Mouse (Mus musculus): ENCODE data around the gene Lypd9. TPM values are rescaled to one million over a fixed set of nuclear protein-coding genes. Genes with fewer than 3 reads are reported as not detected.
"Not testable (repeated sequence)": the region's sequence is repeated elsewhere in the genome, so short reads cannot be mapped to it uniquely, and the experiment has no call there.

The Lypd9 gene
- not detected in 2 replicates for polyA plus RNA-seq (2015; fragmentation: Nextera tagmentation; extraction: Ambion mirVana)

DNA sequence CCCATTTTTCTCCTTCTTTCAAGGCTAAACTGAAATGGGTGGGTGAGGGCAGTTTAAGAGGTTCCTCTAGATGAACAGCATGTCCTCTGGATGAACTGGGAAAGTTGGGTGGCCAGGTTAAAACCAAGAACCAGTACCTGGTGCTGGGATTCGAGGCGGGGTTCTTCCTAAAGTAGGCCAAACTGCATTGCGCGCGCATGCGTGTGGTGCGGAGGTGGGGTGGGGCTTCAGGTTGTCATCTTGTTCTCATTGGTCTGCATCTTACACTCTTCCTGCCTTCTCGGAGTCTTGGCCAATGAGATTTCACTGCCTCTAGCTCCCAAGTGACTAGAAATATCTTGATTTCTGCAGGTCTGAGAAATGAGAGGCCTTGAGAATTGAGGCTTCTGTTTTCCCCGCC lies at the start of gene Lypd9:
Lypd9 (minus strand) TSS at position 165 of the 400 bp plus-strand sequence.
- H3K27me3 ChIP-seq (ENCODE audit: control insufficient read depth, insufficient read depth, low read length), result no peaks in the 10 kb centered on the region
- no peaks in the 10 kb centered on the region for H3K36me3 ChIP-seq (ENCODE audit: control insufficient read depth, insufficient read depth)
- H3K9ac ChIP-seq (ENCODE audit: low read length), result no peak within 1 kb of the TSS
- H3K4me1 ChIP-seq (ENCODE audit: control insufficient read depth, insufficient read depth, low read length), result no peaks in the 10 kb centered on the region
- peaks cover 4% of the 10 kb centered on the region; the same call in 1 of the 2 replicates for H3K9me3 ChIP-seq (replicated peaks; ENCODE audit: control insufficient read depth, low read length)
- no peak for ATAC-seq (replicated peaks; ENCODE audit: extremely low read depth, insufficient read depth, low FRiP score)
- 96% methylated on average over 9 of the region's 9 CpGs for WGBS
- no peak within 1 kb of the TSS for H3K4me2 ChIP-seq (ENCODE audit: low read depth, low read length)
- H3K4me3 ChIP-seq (ENCODE audit: low read length), result no peak within 1 kb of the TSS
- H3K27ac ChIP-seq (ENCODE audit: low read length), result no peak within 1 kb of the TSS

DNA sequence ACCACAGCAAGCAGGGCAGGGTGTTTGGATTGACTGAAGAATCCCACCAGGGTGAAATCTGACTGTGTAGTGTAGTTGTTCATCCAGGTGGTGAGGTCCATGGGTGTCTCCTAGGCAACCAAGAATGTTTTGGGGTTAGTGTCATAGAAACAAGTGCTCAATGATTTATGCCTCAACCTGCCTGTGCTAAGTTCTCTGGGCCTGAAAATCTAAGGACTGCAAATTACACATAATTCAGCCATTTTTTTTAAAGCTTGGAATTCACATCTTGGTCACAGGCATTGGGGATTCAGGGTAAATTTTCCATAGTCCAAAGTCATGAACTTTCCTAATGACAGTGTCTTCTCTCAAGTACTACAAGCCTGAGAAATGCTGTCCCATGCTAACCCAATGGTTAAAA lies 49.7 kb upstream of the Lypd9 start, which contains the start of gene Olfr331:
Olfr331 (minus strand) TSS at position 101 of the 400 bp plus-strand sequence.
- H3K9me3 ChIP-seq (replicated peaks; ENCODE audit: control insufficient read depth, low read length); H3K36me3 ChIP-seq (ENCODE audit: control insufficient read depth, insufficient read depth); H3K4me3 ChIP-seq (ENCODE audit: low read length); H3K4me1 ChIP-seq (ENCODE audit: control insufficient read depth, insufficient read depth, low read length); H3K9ac ChIP-seq (ENCODE audit: low read length); H3K27me3 ChIP-seq (ENCODE audit: control insufficient read depth, insufficient read depth, low read length); ATAC-seq (replicated peaks; ENCODE audit: extremely low read depth, insufficient read depth, low FRiP score); H3K27ac ChIP-seq (ENCODE audit: low read length); H3K4me2 ChIP-seq (ENCODE audit: low read depth, low read length): not testable (repeated sequence)

DNA sequence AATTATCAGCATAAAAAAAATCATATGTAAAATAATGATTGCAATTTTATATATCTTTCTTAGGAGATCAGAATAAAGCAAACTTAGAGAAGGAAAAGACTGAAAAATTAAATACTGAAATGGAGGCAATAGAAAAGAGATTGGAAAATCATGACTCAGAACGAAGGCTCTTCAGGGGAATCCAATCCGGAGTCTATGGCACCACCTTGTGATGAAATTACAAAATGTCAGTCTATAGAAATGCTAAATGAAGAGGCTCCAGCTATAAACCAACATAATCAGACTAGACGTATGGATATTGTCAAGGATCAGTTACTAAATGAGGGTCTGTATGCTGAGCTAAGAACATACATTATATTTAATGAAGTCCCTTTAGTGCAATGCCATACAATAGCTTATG lies 46.6 kb upstream of the Lypd9 start:
- H3K36me3 ChIP-seq (ENCODE audit: control insufficient read depth, insufficient read depth), result no peaks in the 10 kb centered on the region
- H3K4me3 ChIP-seq (ENCODE audit: low read length), result no peak overlapping the region
- H3K9me3 ChIP-seq (replicated peaks; ENCODE audit: control insufficient read depth, low read length), result no peaks in the 10 kb centered on the region
- 49% methylated on average over 3 of the region's 3 CpGs for whole genome bisulfite sequencing
- H3K4me1 ChIP-seq (ENCODE audit: control insufficient read depth, insufficient read depth, low read length), result no peaks in the 10 kb centered on the region
- H3K9ac ChIP-seq (ENCODE audit: low read length), result no peak overlapping the region
- no peaks in the 10 kb centered on the region for H3K27me3 ChIP-seq (ENCODE audit: control insufficient read depth, insufficient read depth, low read length)
- ATAC-seq (replicated peaks; ENCODE audit: extremely low read depth, insufficient read depth, low FRiP score), result no peak
- no peak overlapping the region for H3K4me2 ChIP-seq (ENCODE audit: low read depth, low read length)
- H3K27ac ChIP-seq (ENCODE audit: low read length), result no peak overlapping the region

DNA sequence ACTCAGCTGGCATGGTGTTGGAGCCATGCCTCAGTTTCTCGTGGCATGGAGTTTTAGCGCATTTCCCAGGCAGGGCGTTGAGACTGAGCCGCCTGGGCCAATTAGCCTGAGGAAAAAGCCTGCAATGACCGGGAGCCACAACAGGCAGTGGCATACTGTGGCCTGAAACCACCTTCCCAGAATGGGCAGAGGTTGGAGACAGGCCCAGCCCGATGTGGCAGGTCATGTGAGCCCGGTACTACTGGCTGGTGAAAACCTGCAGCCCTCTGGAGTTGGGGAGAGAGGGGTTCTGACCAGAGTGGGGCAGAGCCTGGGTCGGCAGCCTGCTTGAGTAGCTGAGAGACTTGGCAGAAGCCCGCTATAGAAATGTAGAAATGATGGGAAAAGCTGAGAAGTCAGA lies 46.0 kb upstream of the Lypd9 start:
- WGBS, result 66% methylated on average over 9 of the region's 9 CpGs
- H3K4me3 ChIP-seq (ENCODE audit: low read length), result no peak overlapping the region
- H3K9ac ChIP-seq (ENCODE audit: low read length), result no peak overlapping the region
- H3K4me2 ChIP-seq (ENCODE audit: low read depth, low read length), result no peak overlapping the region
- H3K36me3 ChIP-seq (ENCODE audit: control insufficient read depth, insufficient read depth), result no peaks in the 10 kb centered on the region
- H3K27ac ChIP-seq (ENCODE audit: low read length), result no peak overlapping the region
- H3K9me3 ChIP-seq (replicated peaks; ENCODE audit: control insufficient read depth, low read length), result no peaks in the 10 kb centered on the region
- no peak for ATAC-seq (replicated peaks; ENCODE audit: extremely low read depth, insufficient read depth, low FRiP score)
- H3K27me3 ChIP-seq (ENCODE audit: control insufficient read depth, insufficient read depth, low read length), result no peaks in the 10 kb centered on the region
- H3K4me1 ChIP-seq (ENCODE audit: control insufficient read depth, insufficient read depth, low read length), result no peaks in the 10 kb centered on the region

DNA sequence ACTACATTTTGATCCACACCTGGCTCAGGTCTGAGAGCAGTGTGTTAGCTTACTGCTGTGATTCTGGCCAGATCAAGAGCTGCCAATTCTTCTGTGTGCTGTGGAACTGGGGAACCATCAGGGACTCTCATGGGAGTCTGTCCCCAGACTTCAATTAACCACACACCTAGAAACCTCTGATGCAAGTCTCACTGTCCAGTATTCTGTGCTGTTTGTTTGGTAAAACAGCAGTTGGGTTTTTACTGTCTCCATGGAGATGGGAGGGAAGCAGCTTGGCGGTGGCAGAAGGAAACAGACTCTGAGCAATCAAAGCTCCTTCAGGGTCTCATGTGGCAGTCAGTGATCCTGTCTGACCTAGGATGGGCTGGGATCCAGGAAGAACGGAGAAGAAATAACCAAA lies 39.7 kb upstream of the Lypd9 start, which contains the start of gene Olfr332:
Olfr332 (minus strand) TSS at position 101 of the 400 bp plus-strand sequence.
- WGBS, result 77% methylated on average over 2 of the region's 2 CpGs
- H3K9me3 ChIP-seq (replicated peaks; ENCODE audit: control insufficient read depth, low read length), result no peaks in the 10 kb centered on the region
- H3K27ac ChIP-seq (ENCODE audit: low read length), result no peak within 1 kb of the TSS
- no peaks in the 10 kb centered on the region for H3K36me3 ChIP-seq (ENCODE audit: control insufficient read depth, insufficient read depth)
- no peak for ATAC-seq (replicated peaks; ENCODE audit: extremely low read depth, insufficient read depth, low FRiP score)
- no peak within 1 kb of the TSS for H3K4me2 ChIP-seq (ENCODE audit: low read depth, low read length)
- no peak within 1 kb of the TSS for H3K9ac ChIP-seq (ENCODE audit: low read length)
- no peak within 1 kb of the TSS for H3K4me3 ChIP-seq (ENCODE audit: low read length)
- no peaks in the 10 kb centered on the region for H3K4me1 ChIP-seq (ENCODE audit: control insufficient read depth, insufficient read depth, low read length)
- H3K27me3 ChIP-seq (ENCODE audit: control insufficient read depth, insufficient read depth, low read length), result no peaks in the 10 kb centered on the region

DNA sequence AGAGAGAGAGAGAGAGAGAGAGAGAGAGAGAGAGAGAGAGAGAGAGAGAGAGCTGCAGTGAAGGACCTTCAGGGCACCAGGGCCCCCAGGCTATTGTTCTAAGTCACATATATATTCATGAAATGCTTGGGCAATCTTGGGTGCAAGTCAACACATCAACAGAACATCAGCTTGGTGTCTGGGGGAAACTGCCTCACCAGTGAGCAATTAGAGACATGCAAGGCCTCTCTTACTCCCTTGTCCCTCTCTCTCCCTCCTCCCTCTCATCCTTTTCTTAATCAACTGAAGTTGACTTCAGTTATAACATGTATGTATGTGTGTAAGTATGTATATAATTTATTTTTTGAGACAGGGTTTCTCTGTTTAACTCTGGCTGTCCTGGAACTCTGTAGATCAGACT lies 9.4 kb upstream of the Lypd9 start, which contains the start of gene Olfr30:
Olfr30 (minus strand) TSS at position 101 of the 400 bp plus-strand sequence.
- Histone ChIP-seq H3K4me1 (ENCODE audit: control insufficient read depth, insufficient read depth, low read length) (no peaks in the 10 kb centered on the region), H3K27me3 (ENCODE audit: control insufficient read depth, insufficient read depth, low read length) (no peaks in the 10 kb centered on the region), H3K9me3 (replicated peaks; ENCODE audit: control insufficient read depth, low read length) (no peaks in the 10 kb centered on the region), H3K36me3 (ENCODE audit: control insufficient read depth, insufficient read depth) (no peaks in the 10 kb centered on the region), H3K4me3 (ENCODE audit: low read length) (no peak within 1 kb of the TSS), H3K9ac (ENCODE audit: low read length) (no peak within 1 kb of the TSS), H3K27ac (ENCODE audit: low read length) (no peak within 1 kb of the TSS), H3K4me2 (ENCODE audit: low read depth, low read length) (no peak within 1 kb of the TSS)
- ATAC-seq (replicated peaks; ENCODE audit: extremely low read depth, insufficient read depth, low FRiP score), result no peak

DNA sequence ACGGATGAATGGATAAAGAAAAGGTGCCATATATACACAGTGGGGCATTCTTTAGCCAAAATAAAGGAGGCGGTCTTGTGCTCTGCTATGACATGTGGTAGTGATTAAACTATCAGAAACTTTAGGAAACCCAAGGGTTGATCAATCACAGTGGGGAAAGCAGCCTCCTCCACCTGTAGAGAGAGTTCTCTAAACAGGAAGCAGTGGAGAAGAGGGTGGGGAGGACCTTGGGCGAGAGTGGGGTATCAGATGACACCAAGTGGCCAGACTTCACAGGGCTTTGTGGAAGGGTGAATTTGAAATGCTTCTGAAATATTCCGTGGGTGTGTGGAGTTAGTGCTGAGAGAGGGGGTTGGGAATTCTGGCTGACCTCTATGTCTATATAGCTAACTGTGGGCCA lies 869 bp upstream of the Lypd9 start:
- no peaks in the 10 kb centered on the region for H3K27me3 ChIP-seq (ENCODE audit: control insufficient read depth, insufficient read depth, low read length)
- H3K36me3 ChIP-seq (ENCODE audit: control insufficient read depth, insufficient read depth), result no peaks in the 10 kb centered on the region
- 44% methylated on average over 4 of the region's 4 CpGs for whole genome bisulfite sequencing
- H3K4me1 ChIP-seq (ENCODE audit: control insufficient read depth, insufficient read depth, low read length), result no peaks in the 10 kb centered on the region
- H3K27ac ChIP-seq (ENCODE audit: low read length), result no peak overlapping the region
- H3K9ac ChIP-seq (ENCODE audit: low read length), result no peak overlapping the region
- no peak overlapping the region for H3K4me2 ChIP-seq (ENCODE audit: low read depth, low read length)
- H3K9me3 ChIP-seq (replicated peaks; ENCODE audit: control insufficient read depth, low read length), result 0 out of 2 replicates have a peak, but pooled peaks cover 2% of the 10 kb centered on the region
- no peak for ATAC-seq (replicated peaks; ENCODE audit: extremely low read depth, insufficient read depth, low FRiP score)
- H3K4me3 ChIP-seq (ENCODE audit: low read length), result no peak overlapping the region

DNA sequence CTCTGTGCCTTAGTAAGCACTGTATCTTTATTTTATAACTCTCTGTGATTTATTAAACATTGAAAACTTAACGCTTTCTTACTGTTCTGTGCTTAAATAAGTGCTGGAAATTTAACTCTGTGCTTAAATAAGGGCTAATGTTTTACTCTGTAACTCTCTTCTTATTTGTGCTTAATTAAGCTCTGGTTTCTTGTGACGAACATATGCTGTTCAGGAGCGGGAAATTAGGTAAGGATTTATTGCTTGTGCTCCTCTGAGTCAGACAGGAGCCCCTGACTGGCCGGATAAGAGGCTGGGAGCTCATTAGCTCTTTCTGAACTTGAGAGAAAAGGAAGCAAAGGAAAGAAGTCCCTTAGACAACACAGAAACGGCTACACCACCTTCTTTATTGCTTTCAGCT lies 14.9 kb downstream of the Lypd9 start:
- Histone ChIP-seq H3K9me3 (replicated peaks; ENCODE audit: control insufficient read depth, low read length) (no peaks in the 10 kb centered on the region), H3K9ac (ENCODE audit: low read length) (no peak overlapping the region), H3K27me3 (ENCODE audit: control insufficient read depth, insufficient read depth, low read length) (no peaks in the 10 kb centered on the region), H3K4me3 (ENCODE audit: low read length) (no peak overlapping the region), H3K27ac (ENCODE audit: low read length) (no peak overlapping the region), H3K4me2 (ENCODE audit: low read depth, low read length) (no peak overlapping the region), H3K36me3 (ENCODE audit: control insufficient read depth, insufficient read depth) (no peaks in the 10 kb centered on the region), H3K4me1 (ENCODE audit: control insufficient read depth, insufficient read depth, low read length) (no peaks in the 10 kb centered on the region)
- WGBS, result 52% methylated on average over 5 of the region's 5 CpGs
- ATAC-seq (replicated peaks; ENCODE audit: extremely low read depth, insufficient read depth, low FRiP score), result no peak

DNA sequence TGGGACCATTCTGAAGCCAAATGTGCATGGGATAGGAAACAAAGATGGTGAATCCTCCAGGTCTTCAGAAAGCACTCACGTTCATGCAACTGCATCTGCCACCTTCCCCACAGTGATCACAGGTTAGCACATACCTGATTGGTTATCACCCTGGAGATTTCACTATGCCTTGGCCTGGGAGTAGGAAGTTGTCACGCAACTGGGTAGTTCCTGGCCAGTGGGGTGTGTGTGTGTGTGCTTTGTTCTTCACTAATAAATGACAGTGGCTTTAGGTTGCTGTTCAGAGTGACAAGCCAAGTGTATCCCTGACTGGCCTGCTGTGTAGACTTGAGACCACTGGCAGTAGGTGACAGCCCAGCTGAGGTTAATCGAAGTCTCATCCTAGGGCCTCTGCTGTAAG lies 20.5 kb downstream of the Lypd9 start, which contains the start of gene Gm12253:
Gm12253 (plus strand) TSS at position 301 of the 400 bp plus-strand sequence.
- Histone ChIP-seq H3K4me3 (ENCODE audit: low read length) (no peak within 1 kb of the TSS), H3K27ac (ENCODE audit: low read length) (no peak within 1 kb of the TSS), H3K27me3 (ENCODE audit: control insufficient read depth, insufficient read depth, low read length) (no peaks in the 10 kb centered on the region), H3K4me1 (ENCODE audit: control insufficient read depth, insufficient read depth, low read length) (no peaks in the 10 kb centered on the region), H3K9me3 (replicated peaks; ENCODE audit: control insufficient read depth, low read length) (no peaks in the 10 kb centered on the region), H3K9ac (ENCODE audit: low read length) (no peak within 1 kb of the TSS), H3K4me2 (ENCODE audit: low read depth, low read length) (no peak within 1 kb of the TSS), H3K36me3 (ENCODE audit: control insufficient read depth, insufficient read depth) (no peaks in the 10 kb centered on the region)
- no peak for ATAC-seq (replicated peaks; ENCODE audit: extremely low read depth, insufficient read depth, low FRiP score)
- 80% methylated on average over 3 of the region's 3 CpGs for whole genome bisulfite sequencing

Data from heart, embryonic 16.5 days (tissue).